Mouse (Mus musculus) hematopoietic multipotent progenitor cell, adult 10-12 weeks (in vitro differentiated cells): ENCODE data around the gene Ptgr1. TPM values are rescaled to one million over a fixed set of nuclear protein-coding genes. Genes with fewer than 3 reads are reported as not detected.

Source experiments
- polyA plus RNA-seq: library from polyadenylated mRNA; stranded (reverse); fragments of >175 nt; gene quantifications from 2 replicates; pipeline ENCODE4 v1.2.3, GENCODE M21; 2012; ENCODE audit warnings: low replicate concordance

The Ptgr1 gene
- polyA plus RNA-seq, result 0.11 and 0.28 TPM in 2 replicates

DNA sequence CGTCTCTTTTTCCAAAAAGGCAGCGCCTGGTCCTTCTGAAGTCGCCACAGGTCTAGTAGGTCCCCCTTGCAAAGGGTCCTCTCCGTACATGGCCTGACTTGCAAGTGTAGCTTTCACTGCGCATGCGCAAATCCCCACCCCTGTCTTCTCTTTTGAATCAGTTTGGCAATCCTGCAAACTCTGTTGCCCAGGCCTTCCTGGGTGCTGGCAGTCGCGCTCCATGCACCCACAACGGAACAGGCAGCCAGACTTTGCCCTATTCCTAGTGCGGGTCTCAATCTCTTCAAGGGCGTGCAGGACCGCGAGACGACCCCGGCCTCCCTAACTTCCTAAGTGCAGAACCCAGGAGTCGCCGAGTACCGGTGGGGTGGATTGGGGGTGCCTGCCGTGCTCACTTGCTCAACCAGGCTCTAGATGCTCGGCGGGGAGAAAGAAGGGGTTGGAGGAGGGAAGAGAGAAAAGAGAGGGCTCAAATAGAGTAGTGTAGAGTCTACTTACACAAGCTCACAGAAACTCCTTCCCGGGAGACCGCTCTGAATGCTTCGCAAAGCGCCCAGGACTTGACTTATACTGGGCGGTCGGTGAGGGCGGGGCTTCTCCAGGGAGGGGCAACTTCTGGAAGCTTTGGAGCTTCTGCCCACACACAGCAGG, at the start of gene Ptgr1:
Ptgr1 (minus strand) TSS at position 580 of the 651 bp plus-strand sequence.

DNA sequence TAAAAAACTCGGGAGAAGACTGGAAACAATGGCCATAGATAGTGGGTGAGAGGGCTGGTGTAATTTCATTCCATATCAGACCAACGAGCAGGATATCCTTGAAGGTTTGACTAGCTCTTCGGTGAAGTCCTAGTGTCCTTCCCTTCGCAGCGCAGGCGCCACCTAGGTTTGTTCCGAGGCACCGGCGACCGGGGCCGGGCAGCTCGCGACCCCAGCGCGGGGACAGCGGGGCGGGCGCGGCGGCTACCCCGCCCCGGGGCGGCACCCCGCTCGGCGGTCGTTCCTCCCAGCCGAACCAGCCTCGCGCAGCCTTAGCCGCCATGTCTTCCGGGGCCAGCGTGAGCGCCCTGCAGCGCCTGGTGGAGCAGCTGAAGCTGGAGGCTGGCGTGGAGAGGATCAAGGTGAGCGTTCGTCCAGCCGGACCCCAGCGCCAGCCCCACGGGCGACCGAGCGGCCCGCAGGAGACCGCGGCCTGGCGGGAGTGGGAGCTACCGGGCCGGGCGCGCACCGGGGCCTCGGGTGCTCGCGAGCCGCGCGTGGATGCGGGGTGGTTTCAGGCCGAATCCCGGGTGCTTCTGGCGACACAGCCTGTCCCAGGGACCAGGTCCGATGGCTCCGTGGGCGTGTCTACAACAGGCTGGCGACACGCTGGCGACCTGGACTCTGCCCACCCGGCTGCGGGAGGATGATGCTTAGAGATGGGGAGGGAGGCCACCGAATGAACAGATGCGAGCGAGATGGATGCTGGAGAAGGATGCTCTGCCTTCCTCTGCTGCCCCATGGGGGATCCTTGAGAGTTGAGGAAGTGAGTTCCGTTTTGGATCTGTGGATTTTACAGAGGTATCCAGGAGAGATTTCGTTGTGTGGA, 48.2 kb upstream of the Ptgr1 start, which contains the start of gene Gng10:
Gng10 (plus strand) TSS at position 171 of the 868 bp plus-strand sequence.

DNA sequence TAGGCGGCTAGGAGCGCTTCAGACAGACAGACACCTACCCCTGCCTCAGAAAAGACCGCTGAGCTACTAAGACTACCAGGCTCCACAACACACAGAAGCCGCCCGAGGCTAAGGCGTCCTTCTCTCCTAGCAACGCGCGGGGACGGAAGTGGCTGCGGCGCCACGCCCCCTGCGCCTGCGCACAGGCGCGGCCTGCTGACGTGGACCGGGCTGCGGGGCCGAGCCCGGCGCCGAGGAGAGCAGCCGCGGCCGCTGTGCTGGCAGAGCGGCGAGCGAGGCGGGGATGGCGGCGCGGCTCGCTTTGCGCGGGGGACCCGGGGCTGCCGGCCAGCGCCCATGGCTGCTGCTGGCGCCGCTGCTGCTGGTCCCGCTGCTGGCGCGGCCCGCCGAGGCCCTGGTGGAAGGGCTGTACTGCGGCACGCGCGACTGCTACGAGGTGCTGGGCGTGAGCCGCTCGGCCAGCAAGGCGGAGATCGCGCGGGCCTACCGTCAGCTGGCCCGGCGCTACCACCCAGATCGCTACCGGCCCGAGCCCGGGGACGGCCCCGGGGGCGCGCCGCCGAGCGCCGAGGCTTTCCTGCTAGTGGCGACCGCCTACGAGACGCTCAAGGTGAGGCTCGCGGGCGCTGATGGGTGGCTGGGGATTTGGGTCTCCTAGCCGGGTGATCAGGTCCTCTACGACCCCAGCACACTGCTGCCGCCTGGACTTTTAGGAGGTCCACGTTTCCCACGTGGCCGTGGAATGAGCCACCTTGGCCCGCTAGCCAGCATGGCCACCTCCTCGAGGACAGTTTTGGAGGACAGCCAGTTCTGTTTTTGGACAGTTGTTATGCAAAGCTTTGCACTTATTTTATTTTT, 16.3 kb upstream of the Ptgr1 start, which contains the start of gene Gm20503:
Gm20503 (plus strand) TSS at position 263 of the 858 bp plus-strand sequence.

DNA sequence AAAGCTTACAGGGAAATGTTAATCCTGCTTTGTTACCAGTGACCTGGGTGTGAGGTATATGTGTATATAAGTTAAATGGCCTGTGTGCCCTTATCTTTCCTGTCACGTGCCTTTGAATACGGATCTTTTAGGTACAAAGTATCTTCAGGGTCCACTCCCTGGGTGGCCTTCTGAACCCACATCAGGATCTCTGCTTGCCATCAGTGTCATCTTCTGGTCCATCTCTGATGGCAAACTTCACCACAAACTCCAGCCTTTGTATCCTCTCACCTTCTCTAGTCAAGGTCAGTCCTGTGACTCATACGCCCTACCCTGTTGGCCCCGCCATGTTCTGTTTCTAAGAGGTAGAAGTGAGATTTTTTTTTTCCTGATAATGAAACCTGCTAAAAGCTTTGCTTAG, 7.8 kb upstream of the Ptgr1 start, which contains the start of gene Dnajc25:
Dnajc25 (plus strand) TSS at position 301 of the 400 bp plus-strand sequence.

DNA sequence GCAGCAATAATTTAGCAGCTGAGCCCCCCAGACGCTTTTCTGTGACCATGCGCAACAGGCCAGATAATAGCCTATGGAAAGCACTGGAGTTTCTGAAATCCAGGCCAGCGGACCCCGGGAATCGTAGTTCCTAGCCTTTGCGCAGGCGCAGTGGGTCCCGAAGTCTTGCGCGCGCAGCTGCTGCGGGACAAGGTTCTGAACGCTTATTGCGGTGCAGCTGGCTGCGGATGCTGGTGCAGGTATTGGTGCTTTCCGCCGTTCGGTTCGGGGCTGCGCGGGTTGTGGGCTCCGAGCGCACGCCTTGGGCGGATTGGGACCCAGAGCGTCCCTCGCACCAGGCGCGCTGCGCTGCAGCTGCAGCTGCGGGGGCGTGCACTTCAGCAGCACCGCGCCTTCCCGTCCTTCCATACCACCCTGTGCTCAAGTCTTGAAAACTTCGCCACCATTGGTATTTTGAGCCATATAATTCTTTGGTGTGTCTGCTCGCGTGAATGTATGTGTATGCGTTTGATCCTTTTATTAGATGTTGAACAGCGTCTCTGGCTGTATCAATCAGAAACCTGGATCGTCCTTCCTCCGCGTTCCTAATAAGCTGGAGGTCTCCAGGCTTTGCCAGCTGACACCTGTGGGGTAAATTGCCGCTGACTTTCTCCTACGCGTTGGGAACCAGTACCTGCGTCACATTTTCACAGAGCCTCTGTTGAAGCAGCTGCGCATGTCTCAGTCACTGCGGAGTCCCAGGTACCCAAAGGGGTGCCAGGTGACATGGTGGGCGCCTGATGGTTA, 43.3 kb downstream of the Ptgr1 start, which contains the start of gene Zkscan16:
Zkscan16 (plus strand) TSS at position 209 of the 786 bp plus-strand sequence.

Other genes with a start within 250 kb of the Ptgr1 start
- not detected in 2 replicates for gene Olfr267, start 199.4 kb downstream of the Ptgr1 start, polyA plus RNA-seq
- 16.4 and 33.5 TPM in 2 replicates for gene Ecpas, start 74.4 kb downstream of the Ptgr1 start, polyA plus RNA-seq
- gene Zkscan16, start 43.5 kb downstream of the Ptgr1 start, polyA plus RNA-seq, result not detected in 2 replicates
- gene Dnajc25, start 7.9 kb upstream of the Ptgr1 start, polyA plus RNA-seq, result 3.0 and 4.6 TPM in 2 replicates
- not detected in 2 replicates for gene Gm20503, start 16.1 kb upstream of the Ptgr1 start, polyA plus RNA-seq
- 38.5 and 79.7 TPM in 2 replicates for gene Gng10, start 48.0 kb upstream of the Ptgr1 start, polyA plus RNA-seq
- gene AI481877, start 151.9 kb upstream of the Ptgr1 start, polyA plus RNA-seq, result not detected in 2 replicates
- 48.4 and 59.1 TPM in 2 replicates for gene Ugcg, start 202.1 kb upstream of the Ptgr1 start, polyA plus RNA-seq